Mouse (Mus musculus) retina, postnatal 1 day (tissue): ENCODE data around the gene Tuba3a.
A peak's percentile ranks its signal among the peaks of the same experiment; 100 is the strongest.

Source experiments
- DNase-seq: peaks from one replicate; pipeline ENCODE4 v3.0.0-alpha.2; 2012

The Tuba3a gene

GRCm38 (mm10) chr6:125264219-125264618 lies 21.6 kb downstream of the Tuba3a start:
- no peak for DNase-seq

DNA sequence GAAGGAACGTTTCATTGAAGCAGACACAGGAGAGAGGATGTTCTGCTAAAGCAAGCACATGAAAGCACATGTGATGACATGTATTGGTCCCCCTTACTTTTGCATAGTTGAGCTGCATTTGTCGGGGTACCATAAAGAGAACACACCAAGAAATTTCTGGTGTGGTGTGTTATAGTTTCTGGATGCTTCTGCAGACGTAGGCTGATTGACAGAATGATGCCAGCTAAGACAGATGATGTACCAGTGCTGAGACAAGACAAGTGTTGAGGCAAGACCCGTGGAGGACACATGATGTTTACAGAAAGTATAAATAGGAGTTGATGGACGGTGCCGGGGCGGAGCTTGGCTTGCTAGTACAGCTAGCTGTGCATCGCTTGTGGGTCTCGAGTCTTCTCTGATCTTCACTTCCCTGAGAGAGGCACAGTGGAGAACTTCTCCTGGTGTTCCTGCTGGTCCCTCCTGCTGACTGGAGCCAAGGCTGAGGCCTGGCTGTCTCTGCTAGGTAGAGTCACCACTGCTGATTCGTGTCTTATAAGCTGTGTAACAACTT lies 25.8 kb downstream of the Tuba3a start:
- no peak for DNase-seq

- no peak for DNase-seq
Observed at GRCm38 (mm10) chr6:125256222-125256966, 29.4 kb downstream of the Tuba3a start.

- no peak for DNase-seq
Observed at GRCm38 (mm10) chr6:125255516-125256044, 30.3 kb downstream of the Tuba3a start.

DNA sequence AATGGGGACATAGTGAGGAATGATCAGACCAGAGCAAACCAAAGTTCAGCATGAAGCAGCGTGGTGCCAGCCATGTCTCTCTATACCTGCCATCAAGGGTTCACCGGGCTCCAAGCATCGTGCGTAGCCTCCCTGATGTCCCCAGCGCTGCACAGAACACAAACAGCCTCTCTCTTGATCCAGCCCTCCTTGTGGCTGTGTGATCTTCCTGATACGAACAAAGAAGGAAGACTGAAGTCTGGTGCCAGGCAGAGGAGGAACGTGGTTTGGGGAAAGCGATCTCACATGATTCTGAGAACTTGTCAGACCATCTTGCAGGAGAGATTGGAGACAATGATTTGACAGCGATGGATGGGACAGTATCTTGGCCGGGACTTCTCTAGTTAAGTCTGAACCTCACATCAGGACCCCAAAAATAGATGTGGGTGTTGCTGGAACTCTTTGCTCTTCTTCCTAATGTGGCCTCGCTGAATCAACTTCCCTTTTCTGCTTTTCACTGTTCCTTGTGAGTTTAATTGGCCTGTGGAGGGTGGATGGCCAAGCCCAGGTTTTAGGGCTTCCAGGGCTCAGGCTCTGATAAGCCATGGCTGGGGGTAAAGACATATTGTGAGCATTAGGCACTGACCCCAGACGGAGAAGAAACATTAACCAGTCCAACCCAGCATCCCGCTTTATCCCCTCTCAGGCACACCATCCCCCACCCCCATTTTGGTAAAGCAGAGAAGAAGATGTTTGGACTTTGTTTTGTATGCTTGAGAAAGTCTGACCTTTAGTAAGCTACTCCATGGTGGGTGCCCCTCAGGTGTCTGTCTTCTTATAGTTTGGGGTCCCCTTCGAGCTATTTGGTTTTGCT lies 31.8 kb downstream of the Tuba3a start:
- no peak for DNase-seq

DNA sequence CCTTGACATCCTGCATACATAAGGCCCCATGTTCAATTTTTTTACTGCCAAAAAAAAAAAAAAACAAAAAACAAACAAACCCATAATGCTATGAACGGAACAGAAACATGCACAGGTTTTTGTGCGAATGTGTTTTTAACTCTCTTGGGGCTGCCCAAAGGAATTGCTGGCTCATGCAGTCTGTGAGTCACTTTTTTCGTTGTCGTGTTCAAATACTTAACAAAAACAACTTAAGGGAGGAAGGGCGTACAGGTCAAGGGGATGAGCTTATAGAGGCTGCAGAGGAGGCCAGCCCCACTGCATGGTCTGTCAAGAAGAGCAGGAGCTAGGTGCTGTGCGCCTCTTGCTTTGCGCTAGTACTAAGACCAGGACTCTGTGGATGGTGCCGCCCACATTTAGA lies 33.1 kb downstream of the Tuba3a start:
- no peak for DNase-seq

DNA sequence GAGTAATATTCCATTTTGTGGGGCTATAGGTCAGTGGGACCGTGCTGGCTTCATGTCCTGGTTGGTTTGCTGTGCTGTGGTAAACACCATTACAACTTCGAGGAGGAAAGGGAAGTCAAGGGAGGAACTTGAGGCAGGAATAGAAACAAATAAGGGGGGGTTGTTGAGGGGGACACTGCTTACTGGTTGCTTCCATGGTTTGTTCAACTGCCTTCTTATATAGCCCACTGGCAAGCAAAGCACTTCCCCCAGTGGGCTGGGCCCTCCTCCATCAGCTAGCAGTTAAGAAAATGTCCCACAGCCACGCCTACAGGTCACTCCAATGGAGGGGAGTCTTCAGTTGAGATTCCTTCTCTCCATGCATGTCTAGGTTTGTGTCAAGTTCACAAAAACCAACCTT lies 33.6 kb downstream of the Tuba3a start:
- DNase-seq: no peak

- DNase-seq: peak; percentile 67
Observed at GRCm38 (mm10) chr6:125244551-125244950, 41.3 kb downstream of the Tuba3a start.

GRCm38 (mm10) chr6:125241566-125241965 lies 44.3 kb downstream of the Tuba3a start:
- no peak for DNase-seq

DNA sequence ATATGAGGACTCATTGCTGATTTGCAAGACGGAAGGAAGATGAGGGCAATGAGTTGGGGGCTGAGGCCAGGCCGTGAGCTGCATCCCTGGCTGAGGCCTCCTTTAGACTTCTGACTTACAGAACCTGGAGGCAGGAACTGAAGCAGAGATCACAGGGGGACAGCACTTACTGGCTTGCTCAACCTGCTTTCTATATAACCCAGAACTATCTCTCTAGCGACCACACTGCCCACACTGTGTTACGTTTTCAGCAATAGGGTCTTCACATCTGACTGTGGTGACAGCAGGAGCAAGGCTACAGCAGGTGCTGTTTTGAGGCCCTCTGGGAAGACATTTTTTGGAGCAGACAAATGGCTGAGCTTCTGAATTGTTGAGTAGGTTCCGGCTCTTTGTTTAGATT lies 45.2 kb downstream of the Tuba3a start:
- DNase-seq: no peak

DNA sequence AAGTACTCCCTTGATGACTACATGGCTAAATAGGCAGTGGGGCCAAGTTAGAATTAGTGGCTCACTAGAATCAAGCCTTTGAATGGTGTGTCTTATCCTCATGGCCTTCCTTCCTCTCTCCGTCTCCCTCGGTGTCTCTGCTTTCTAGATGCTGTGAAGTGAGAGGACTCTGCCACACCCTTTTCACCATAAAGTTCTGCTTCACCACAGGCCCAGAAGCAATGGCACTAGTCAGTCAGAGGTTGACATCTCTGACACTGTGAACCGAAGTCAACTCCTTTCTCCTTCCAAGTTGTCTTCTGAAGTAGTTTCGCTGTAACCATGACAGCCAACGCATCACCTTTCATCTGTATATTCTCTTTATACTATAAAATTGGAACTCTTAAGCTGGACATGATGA lies 46.3 kb downstream of the Tuba3a start:
- DNase-seq: no peak

- DNase-seq: no peak
Observed at GRCm38 (mm10) chr6:125238396-125238795, 47.4 kb downstream of the Tuba3a start.

GRCm38 (mm10) chr6:125237421-125237820 lies 48.4 kb downstream of the Tuba3a start:
- no peak for DNase-seq

DNA sequence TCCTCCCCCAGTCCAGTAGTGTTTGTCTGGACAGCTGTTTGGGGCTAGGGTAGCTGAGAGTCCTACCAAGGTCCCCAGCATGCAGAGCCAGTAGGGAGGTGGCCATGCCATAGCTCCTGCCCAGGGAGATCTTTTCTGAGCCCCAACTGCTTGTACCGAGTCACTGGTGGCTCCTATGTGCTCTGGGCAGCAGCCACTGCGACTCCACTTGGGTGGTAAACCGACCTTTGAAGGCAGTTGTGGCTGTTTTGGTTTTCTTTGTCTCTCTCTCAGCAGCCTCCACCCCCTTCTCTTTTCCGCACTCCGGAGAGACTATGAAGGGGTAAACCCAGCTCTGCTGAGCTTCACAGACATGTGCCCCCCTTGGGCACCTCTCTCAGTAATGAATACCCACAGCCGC lies 49.1 kb downstream of the Tuba3a start, which contains the start of gene Cd27:
Cd27 (minus strand) TSS at position 229 of the 400 bp plus-strand sequence.
- DNase-seq: no peak

GRCm38 (mm10) chr6:125236341-125236740 lies 49.5 kb downstream of the Tuba3a start:
- DNase-seq: peak; percentile 22

- DNase-seq: no peak
Observed at GRCm38 (mm10) chr6:125234520-125234828, 51.4 kb downstream of the Tuba3a start.

DNA sequence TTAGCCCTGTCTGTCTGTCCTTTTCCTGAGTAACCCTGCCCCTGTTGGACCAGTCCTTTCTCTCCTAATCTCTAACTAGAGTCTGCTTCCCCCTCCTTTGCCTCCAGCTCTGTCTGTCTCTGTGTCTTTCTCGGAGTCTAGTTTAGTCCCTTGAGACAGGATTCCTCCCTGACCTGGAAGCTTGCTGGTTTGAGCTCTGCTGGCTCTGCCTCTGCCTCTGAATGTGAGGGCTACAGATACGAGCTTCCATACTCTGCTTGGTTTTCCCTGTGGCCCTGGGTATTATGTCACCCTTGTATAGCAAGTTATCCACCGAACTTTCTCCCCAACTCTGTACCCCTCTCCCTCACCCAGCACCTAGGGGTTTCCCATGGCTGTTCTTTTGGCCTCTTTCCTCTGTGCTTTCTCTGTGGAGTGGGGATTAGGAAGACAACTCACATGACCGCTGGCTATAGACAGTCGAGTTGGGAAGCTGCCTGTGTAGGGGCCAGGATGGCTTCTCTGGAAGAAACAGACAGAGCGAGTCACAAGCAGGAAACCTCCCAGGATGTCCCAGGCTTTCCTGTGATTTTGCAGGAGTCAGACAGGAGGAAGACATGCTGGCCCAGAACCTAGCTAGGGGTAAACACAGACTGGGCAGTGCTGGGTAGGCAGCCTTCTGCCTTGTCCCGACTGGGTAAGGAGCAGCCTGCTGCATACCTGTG lies 51.9 kb downstream of the Tuba3a start:
- no peak for DNase-seq

DNA sequence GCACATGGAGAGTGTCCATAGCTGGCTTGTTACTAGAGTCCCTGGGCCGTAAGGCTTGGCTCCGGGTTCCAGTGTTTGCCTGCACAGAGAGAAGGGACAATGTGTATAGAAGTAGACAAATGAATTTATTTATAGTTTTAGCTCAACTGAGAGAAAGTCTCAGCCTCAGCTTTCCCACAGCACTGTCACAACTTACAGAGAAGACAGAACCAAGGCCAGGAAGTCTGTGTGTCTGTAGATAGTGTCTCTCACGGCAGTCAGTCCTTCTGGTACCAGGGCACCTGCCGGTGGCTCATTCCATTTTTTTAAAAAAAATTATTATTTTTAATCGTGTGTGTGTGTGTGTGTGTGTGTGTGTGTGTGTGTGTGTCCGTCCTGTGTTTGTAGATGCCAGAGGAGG lies 53.3 kb downstream of the Tuba3a start:
- DNase-seq: no peak

DNA sequence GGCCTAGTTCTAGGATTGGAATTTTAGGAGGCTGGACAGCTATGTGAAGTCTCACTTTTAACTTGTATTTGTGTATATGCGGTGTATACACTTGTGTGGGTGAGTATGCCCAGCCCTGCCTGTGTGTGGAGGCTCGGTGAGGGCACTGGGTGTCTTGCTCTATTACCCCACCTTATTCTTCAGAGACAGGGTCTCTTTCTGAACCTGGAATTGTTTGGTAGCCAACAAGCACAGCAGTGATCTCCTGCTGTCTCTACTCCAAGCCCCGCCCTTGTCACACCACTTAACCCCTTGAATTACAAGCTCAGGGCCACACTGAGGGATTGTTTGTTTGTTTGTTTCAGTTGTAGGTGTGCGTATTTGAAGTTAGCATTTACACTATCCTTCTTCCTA lies 53.8 kb downstream of the Tuba3a start:
- DNase-seq: no peak

DNA sequence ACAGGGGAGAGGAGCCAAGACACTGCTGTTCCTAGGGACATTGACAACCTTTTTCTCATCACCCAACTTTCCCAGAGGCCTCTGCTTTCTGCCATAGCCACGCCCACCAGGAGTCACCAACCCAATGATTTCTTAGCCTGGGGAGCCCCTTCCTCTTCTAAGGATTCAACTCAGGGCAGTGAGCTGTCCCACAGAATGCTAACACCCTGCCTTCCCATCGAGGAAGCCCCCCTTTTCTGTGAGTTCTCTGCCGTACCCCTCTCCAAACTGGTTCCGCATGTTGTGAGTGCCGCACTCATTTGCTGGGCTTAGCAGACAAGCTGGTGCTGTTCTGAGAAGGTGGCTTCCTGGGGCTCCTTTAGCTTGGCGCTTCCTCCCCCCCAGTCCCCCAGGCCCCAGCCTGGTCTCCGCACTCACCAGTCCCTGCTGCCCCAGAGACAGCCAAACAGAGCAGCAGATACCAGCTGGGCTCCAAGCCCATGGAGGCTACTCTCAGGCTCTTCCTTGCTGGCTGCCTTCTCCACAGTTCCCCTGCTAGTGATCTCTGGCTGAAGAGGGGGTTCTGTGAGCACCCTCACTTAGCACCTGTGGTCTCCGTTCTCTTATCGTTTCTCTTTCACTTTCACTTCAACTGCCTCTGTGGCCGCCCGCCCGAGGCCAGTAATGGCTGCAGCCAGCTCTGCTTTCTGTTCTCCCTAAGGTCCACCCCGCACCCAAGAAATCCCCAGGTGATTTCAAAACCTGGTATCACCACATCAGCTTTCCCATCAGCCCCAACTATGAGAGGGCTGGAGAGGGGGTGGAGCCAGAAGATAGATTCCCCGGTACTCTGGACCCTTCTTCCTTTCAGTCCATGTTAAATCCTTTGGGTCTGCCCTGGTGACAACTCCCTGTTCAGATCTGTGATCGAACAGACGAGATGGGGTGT lies 54.5 kb downstream of the Tuba3a start, which contains the start of gene Tapbpl:
Tapbpl (minus strand) TSS at position 744 of the 928 bp plus-strand sequence.
- DNase-seq: peak; percentile 74

GRCm38 (mm10) chr6:125230571-125230970 lies 55.3 kb downstream of the Tuba3a start:
- no peak for DNase-seq
